Mouse (Mus musculus): Measurements from ENCODE around the gene Qprt.
A peak's percentile ranks its signal among the peaks of the same experiment; 100 is the strongest.

The Qprt gene

DNA sequence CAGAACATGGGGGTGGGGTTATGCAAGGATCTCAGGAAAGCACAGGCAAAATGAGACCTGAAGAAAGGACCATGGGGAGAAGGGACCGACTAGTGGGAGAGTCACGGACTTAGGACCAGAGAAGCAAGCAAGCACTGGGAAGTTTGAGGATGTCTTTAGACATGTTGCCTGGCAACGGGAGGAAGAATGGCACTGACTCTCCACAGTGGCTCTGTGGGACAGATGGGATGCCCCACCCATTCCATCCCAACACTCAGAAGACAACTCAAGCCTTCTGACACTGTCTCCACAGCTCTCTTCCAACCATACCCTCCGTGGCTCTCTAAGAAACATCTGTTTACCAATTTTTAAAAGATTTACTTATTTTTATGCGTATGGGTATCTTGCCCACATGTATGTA is 11.1 kb upstream of the Qprt start:
- DNase-seq (ENCODE audit: low read depth, low spot score), result no peak

DNA sequence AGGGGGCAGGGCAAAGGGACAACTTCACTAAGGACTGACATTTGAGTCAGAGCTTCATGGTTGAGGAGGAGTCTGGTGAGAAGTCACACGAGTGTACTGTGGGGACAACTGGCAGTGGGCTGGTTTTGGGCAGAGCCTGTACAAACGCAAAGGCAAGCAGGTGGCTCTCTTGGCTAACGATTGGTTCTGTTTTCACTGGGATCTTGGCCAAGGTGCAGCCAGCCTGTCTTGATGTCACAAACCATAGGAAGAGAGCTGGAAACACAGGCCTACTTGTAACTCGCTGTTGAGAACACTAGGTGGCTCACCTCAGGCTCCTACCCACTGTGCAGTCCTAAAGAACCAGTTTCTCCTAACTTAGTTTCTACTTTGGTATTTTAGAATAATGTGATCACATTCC is 7.6 kb upstream of the Qprt start:
- peak; percentile 48 for DNase-seq (ENCODE audit: low read depth, low spot score)

DNA sequence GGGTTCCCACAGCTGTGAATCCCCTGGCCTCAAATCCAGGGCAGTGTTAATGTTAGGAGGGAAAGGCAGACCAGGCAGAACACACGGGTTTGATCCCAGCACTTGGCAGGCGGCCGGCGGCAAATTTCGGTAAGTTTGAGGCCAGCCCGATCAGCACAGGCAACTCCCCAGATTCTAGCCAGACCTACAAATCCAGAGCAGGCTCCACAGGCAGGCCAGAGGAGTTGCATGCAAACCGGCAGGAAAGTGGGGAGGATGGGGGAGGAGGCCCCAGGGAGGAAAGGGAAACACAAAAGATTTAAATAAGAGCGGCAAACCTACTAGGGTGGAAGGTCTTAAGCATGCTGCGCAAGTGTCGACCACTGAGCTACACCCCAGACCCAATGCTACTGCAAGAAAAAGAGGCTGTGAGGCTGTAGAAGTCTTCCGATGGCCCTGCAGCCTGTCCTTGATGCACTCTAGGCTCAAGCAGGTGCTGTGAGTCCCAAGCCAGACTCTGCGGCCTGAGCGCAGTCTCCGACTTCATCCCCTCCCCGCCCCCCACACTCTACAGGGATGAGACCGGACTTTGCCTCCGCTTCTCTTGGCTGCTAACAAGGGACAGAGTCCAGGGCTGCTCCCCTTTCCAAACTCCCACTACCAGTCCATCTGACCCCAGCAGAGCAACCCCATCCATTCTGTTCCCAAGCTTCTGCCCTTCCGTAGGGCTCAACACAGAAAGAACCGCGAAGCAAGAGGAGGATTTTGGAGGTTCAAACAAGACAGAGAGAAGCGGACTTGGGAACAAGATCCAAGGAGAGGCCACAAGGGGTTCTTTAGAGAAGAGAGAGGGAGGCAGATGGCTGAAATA is 740 bp downstream of the Qprt start:
- DNase-seq (ENCODE audit: low read depth, low spot score), result no peak

DNA sequence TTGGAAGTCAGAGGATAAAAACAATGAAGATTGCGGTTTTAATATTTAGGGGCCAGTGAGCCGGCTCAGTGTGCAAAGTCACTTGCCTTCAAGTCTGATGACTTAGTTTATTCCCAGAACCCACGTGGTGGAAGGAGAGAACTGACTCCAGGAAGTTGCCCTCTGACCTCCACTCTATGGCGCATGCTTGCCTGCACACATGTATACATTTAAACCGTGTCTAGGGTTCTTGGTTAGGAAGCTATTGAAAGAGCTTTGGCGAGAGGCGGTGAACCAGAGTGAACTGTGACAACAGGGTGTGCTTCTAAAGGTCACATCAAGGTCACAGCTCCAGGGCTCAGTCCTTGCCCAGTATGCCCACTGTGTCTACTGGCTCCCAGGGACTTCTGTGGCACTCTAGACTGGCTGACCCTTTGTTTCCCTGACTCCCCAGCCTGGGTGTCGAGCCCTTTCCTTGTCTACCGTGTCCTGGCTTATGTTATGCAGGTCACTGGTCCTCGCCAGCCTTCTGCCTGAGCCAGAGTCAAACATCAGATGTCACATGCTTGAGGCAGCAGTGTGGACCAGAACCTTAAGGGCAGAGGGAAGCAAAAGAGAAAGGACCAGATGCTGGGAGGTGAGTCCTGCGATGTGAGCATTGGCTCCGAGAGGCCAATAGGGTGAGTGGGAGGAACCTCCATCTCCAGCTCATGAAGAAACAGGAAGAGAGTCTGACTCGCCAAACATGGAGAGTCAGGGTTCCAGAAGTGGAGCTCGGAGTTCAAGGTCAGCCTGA is 3.2 kb downstream of the Qprt start:
- no peak for DNase-seq (ENCODE audit: low read depth, low spot score)

DNA sequence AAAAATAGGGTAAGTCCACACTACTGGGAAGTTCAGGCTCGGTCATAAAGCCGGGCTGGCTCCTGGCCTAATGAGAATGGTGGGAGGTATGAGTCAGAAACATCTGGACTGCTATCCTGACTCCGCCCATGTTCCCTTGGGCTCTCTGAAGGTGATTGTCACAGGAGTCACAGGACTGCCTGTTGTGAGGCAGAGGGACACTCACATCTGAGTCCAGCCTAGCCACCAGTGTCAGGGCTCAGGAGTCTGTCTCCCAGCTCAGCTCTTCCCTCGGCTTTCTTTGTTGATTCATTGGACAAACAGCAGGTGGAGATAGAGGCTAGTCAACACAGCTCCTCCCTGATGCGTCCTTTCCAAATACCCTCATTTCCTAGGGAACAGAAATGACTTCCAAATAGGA is 4.1 kb downstream of the Qprt start:
- DNase-seq (ENCODE audit: low read depth, low spot score), result no peak

DNA sequence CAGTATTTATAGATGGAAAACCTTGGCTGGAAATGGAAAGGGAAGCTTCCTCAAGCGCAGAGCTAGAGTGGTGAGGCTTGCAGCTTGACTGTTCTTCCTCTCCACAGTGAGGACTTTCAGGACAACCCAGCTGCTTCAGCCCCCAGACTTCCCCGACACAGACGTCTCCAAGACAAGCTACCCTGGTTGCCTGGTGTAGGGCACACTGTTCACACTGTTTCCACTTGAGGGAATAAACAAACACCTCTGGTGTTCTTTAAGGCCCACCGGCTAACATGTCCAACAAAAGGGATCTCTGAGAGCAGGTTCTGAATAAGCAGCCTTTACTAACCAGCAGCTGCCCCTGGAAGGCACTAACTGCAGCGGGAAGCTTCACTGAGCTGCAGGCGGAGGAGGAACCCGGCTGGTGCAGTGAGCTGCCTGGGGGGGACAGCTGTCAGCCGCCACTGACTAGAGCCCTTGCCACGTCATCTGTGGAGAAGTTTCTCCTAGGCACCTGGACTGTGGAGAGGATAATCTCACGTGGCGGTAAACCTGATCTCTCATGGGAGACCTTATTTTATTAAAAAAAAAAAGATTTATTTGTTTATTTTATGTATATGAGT is 5.6 kb downstream of the Qprt start:
- DNase-seq (ENCODE audit: low read depth, low spot score), result peak; percentile 67

DNA sequence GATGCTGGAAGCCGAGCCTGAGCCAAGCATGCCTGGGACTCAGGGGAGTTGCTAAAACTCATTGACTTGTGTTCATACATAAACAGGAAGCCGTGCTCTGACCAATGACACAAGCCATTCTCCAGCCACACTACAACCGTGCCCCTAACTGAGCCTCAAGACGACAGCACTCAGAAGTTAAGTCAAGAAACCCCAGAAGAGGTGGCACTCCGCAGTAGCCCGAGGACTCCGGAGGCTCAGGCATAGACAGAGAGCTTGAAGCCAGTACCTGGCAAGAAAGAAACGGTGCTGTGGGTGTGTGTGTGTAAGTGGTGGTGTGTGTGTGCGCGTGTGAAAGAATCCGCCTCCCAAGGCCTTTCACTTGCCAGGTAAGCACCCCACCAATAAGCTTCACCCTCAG is 7.1 kb downstream of the Qprt start:
- no peak for DNase-seq (ENCODE audit: low read depth, low spot score)

DNA sequence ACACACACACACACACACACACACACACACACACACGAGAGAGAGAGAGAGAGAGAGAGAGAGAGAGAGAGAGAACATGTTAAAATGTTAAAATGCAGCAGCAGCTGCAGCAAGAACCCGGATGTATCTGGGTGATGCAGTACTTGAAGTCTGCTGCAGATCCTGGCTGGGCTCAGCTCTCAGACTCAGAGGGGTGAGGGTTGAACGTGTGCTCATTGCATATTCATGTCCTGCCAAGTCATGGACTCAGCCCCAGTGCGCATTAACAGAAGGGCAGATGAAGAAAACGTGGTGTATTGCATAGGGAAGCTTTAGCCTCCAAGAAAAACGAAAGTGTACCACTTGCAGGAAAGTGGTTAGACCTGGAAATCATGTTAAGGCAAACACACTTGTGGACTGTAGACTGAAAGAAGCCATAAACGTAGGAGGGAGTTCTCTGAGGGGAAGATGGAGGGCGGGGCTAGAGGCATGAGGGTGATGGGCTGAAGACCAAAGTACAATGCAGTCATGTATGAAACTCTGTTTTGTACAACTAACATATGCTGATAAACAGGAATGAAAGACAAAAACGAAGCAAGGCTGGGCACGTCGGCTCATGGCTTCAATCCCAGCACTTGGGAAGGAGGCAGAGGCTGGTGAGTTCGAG is 8.3 kb downstream of the Qprt start:
- DNase-seq (ENCODE audit: low read depth, low spot score), result peak; percentile 47

DNA sequence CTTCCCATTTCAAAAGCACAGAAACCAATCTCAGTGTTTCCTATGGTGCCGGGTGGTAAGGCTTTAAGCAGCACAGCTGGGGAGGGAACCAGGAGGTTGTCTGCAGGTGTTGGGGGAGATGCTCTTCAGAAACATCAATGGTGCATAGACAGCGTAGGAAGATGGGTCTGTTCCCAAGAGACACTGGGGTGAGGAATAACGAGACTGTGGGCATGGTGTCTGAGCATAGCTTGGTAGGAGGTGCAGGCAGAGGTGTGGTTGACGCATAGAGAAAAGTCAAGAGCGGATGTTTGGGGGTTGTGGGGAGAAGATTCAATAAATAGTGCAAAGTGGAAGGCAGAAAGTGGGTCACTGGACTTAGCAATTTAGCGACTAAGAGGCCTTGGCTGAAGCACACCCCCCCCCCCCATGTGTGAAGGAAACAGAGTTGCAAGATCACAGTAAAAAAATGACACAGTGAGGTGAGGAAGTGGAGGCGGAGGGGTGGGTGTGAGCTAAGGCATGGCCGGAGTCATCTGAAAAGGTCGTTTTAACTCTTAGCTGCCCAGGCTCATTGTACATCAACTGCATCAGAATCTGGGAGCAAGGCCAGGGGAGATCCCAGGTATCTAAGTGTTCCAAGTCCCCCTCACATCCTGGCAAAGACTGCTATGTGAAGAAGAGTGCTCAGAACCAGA is 9.0 kb downstream of the Qprt start:
- DNase-seq (ENCODE audit: low read depth, low spot score), result peak; percentile 73

DNA sequence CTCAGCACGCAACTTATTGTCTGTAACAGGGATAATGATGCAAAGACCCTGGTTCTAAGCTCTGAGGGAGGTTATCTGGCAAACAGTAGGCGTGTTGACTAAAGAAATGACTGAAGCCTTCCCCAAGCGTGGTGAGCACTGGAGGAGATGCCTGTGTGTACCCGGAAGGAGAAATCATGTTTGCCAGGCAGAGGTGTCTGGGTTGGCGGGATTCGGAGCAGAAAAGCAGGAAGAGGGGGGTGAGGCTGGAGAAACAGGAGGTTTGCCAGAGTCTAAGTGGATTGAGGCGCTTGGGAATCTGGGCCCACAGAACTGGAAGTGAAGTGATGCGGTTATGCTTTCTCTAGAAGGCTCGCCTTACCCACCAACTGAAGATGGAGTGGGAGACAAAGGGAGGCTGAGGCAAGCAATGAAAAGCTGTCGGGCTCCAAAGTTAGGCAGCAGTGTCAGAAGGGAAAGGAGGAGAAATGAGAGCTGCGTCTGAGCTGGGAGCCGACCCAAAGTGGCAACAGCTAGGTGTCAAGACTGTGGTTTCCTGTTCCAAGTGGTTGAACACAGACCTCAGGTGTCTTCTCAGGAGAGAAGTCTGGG is 9.7 kb downstream of the Qprt start:
- peak; percentile 35 for DNase-seq (ENCODE audit: low read depth, low spot score)

DNA sequence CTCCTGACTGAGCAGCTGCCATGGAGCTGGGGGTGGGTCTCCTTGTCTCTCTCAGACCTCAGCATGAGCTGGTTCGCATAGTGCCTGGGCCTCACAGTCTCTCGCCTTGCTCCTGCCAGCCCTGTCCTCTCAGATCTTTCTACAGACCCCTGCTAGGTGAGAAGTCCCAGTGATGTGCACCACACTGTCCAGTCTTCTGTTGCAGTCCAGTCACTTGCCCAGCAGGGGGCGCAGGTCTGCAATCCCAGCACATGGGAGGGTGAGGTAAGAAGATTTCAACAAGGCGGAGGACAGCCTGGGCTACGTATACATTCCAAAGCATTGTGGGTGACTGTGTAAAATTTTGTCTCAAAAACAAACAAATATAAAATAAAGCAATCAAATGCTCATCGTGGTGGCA is 10.6 kb downstream of the Qprt start:
- DNase-seq (ENCODE audit: low read depth, low spot score), result peak; percentile 89

DNA sequence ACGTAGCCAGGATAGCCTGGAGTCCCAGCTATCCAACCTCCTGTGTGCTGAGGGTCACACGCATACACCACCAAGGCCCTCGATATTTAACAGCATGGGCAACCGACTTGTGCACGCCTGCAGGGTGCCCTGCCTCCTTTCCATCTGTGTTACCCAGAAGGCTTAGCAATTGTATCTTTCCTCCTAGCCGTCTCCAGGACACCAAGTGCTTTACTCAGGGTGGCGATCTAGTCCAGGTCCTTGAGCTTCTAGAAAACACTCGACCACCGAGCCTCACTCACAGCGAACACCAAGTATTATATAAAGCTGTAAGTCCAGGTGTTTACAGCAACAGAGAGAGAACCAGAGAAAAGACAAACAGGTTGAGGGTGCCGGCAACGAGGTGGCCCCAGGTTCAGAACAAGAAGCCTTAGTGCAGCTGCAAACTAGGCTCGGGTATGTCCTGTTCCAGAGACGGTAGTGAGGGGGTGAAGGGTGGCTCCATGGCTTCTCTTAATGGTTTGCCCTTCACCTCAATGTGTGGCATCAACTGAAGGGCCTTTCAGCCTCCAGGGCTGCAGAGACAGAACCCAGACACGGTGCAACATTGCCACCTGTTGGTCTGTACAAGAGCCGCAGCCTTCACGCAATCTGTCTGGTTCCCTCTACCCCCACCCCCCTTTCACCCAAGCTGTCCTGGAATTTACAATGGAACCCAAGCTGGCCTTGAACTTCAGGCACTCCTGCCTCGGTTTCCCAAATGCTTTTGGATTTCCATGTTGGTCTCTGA is 11.6 kb downstream of the Qprt start:
- DNase-seq (ENCODE audit: low read depth, low spot score), result peak; percentile 79

DNA sequence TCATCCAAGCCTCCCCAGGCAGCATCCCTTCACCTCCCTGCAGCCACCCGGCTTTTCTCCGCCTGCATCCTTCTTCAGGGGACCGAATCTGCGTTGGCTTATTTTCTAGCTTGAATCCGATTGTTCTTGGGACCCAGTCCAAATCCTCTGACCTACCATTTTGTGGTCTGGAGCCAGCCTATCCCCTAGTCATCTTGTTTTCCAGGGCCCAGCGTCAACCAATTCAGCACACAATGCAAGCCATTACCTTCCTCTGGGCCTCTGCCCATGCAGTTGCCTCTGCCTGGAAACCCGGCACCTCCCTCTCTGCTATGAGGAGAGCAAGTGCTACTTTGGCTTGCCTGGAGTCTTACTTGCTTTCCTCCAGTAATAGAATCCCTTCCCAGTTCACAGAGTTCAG is 16.5 kb downstream of the Qprt start:
- DNase-seq (ENCODE audit: low read depth, low spot score), result no peak

DNA sequence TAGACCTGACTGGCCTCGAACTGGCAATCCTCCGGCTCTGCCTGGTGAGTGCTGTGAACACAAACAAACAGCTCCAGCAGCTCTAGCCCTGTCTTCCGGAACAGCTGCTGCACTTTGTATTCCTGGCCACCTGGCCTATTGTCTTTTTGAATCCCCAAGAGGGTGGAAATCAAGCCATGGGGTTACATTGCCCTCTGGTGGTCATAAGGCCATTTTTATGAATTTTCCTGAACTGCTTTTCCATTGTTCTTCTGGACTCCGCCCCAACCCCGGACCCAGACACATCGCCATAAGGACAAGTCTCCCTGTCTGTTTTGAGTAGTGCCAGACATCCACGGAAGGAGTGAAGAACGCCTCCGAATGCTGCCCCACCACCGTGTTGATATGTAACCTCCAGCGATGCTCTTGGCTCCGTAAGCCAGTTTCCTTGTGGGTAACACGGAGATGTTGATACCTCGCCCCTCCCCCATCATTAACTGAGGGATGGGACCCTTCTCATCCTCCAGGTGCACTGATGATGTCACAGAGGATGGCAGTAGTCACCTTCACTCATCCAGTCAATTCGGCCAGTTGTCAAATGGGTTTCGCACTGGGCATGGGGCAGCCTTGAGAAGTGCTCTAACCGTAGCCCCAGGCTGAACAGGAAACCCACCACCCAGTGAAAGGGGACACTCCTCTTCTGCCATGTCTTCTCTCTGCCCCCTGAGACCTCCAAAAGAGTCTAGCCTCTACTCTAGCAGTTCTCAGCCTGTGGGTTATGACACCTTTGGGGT is 17.3 kb downstream of the Qprt start:
- DNase-seq (ENCODE audit: low read depth, low spot score), result peak; percentile 89

DNA sequence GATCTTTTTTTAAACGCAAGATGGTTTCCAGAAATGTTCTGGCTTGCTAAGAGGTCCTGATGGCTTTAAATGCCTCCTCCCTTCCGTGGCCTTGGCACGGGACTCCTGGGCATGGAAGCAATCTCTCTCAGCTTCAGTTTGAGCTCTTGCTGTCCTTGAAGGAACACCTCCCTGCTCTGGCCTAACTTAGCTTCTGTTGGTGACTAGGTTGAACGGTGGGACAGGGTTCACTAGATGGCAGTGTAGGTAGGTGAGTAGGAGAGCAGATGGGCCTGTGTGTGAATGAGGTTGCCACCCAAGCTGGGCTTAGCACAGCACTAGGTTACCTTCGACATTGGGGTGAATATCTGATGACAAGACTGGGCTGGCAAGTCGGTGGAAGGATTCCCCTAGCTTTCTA is 18.1 kb downstream of the Qprt start:
- DNase-seq (ENCODE audit: low read depth, low spot score), result no peak

DNA sequence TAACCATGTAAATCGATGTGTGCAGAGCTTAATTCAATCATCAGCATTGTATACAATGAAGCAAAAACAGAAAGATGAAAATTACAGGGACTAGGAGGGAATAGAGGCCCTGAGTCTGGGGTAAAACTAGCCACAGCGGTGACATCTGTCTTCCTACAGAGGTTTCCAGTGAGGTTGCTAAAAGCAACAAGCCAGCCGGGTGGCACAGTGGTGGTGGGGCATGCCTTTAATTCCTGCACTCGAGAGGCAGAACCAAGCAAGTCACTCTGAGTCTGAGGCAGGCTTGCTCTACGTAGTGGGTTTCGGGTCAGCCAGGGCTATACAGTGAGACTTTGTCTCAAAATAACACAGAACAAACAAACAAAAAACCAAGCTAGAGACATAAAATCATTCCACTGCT is 19.9 kb downstream of the Qprt start:
- no peak for DNase-seq (ENCODE audit: low read depth, low spot score)

DNA sequence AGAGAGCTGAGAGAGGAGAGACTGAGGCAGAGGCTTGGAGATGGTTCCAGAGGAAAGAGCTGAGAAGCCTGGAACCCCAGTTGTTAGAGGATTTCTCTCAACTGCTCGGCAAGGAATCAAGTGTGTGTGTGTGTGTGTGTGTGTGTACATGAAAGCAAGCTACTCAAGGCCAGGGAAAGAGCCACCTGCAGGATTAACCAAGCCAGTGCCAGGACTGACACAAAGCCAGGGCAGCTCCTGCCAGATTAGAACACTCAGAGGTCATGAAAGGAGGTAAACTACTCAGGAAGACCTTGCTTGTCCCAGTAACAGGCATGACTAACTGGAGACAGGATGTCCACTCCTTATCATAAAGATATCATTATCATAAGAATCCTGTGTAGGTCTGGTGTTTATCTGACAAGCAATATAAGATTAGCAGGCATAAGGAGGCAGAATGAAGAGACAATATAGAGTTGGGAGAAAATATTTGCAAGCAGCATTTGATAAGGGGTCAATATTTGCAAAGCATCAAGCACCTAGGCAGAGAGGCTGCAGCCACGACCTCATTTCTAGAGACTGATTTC is 20.5 kb downstream of the Qprt start:
- DNase-seq (ENCODE audit: low read depth, low spot score), result no peak

DNA sequence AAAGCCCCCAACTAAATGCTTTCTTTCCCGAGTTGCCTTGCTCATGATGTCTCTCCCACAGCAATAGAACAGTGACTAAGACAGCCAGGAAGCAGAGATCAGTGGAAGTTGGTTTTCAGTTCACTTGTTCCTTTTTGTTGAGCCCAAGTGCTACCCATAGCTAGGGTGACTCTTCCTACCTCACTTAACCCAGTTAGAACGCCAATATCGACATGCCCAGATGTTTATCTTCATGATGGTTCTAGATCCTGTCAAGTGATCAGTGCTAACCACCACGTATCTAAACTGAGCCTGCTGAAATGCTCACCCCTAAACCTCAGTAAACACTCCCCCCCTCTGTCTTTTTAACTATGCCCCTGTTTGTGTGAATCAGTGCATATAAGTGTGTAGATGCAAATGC is 22.5 kb downstream of the Qprt start:
- DNase-seq (ENCODE audit: low read depth, low spot score), result no peak

DNA sequence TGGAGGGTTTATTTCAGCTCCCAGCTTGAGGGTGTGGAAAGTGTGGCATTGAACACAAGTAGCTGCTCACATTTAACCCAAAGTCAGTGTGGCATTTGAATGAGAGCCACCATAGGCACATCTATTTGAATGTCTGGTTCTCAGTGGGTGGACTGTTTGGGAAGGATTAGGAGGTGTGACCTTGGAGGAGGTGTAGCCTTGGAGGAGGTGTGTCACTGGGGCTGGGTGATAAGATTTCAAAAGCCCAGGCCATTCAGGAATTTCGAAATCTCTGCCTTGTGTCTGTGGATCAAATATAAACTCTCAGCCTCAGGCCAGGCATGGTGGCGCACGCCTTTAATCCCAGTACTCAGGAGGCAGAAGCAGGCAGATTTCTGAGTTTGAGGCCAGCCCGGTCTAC is 23.1 kb downstream of the Qprt start:
- DNase-seq (ENCODE audit: low read depth, low spot score), result no peak

All from A20 (cell line).